ENCODE assay signal across 11 mouse cellular contexts in genomic region chr19:36927800-36928361, GRCm38 (mm10). TPM values are rescaled to one million over a fixed set of nuclear protein-coding genes. Genes with fewer than 3 reads are reported as not detected.
DNase-seq lines count a peak whose midpoint lies in the region; ATAC-seq and TF ChIP-seq lines count a peak whose summit lies in the region.
"Had no signal": no experiment of that assay in that cellular context is flagged by ENCODE, and none has a peak within 500 bp of the region (broad histone marks: within the 10 kb centered on the region; RNA-seq: fewer than 3 reads in every experiment).

No protein-coding gene starts in this region.

- no peak for ATAC-seq in hindbrain, embryonic 12.5 days (ENCODE audit: low FRiP score)
- ATAC-seq in hindbrain, embryonic 11.5 days (ENCODE audit: low FRiP score), result no peak
- ATAC-seq in liver, embryonic 15.5 days (ENCODE audit: insufficient read depth), result no peak

- 87% methylated on average over 6 of the region's 6 CpGs for WGBS in hindbrain, embryonic 12.5 days
- WGBS in hindbrain, embryonic 11.5 days, result 88% methylated on average over 6 of the region's 6 CpGs
- 85% methylated on average over 6 of the region's 6 CpGs for WGBS in embryonic facial prominence, embryonic 10.5 days
- 58% methylated on average over 6 of the region's 6 CpGs for WGBS in liver, embryonic 15.5 days (ENCODE audit: insufficient replicate concordance)

- peaks cover 16% of the 10 kb centered on the region for H3K4me1 ChIP-seq in hindbrain, embryonic 12.5 days
- H3K4me1 ChIP-seq in hindbrain, embryonic 11.5 days (replicated peaks; ENCODE audit: control insufficient read depth, insufficient read depth, low read length), result peaks cover 3% of the 10 kb centered on the region; the same call in 1 of the 2 replicates
- H3K4me1 ChIP-seq in CH12.LX (ENCODE audit: control insufficient read depth in 1 of 2, insufficient read depth in 2 of 2), result peaks cover 3 to 31% of the 10 kb centered on the region in 2 experiments; a peak in 3 of 4 replicates
- peaks cover 17% of the 10 kb centered on the region for H3K4me1 ChIP-seq in embryonic facial prominence, embryonic 10.5 days
- peaks cover 57% of the 10 kb centered on the region for H3K4me1 ChIP-seq in liver, embryonic 15.5 days (replicated peaks)

- no peaks in the 10 kb centered on the region for H3K9me3 ChIP-seq in hindbrain, embryonic 12.5 days (replicated peaks)
- no peaks in the 10 kb centered on the region for H3K9me3 ChIP-seq in hindbrain, embryonic 11.5 days (ENCODE audit: control insufficient read depth, low read length)
- H3K9me3 ChIP-seq in CH12.LX (replicated peaks; ENCODE audit: low read length), result no peaks in the 10 kb centered on the region
- no peaks in the 10 kb centered on the region for H3K9me3 ChIP-seq in embryonic facial prominence, embryonic 10.5 days
- H3K9me3 ChIP-seq in liver, embryonic 15.5 days (replicated peaks), result no peaks in the 10 kb centered on the region

- DNase-seq in hindbrain, embryonic 11.5 days (ENCODE audit: low spot score), result no peak
- DNase-seq in CH12.LX (ENCODE audit: extremely low read depth), result peak; percentile 47
- no peak for DNase-seq in embryonic facial prominence, embryonic 10.5 days (ENCODE audit: low spot score)
- DNase-seq in cerebellum, adult 9-11 months, result no peak
- DNase-seq in cerebellum, adult 11 months, result no peak
- no peak for DNase-seq in gastrocnemius, postnatal 4 days (ENCODE audit: low spot score in 2 of 2)
- DNase-seq: kidney, postnatal 25 days; lung, postnatal 36 days; retina, postnatal 1 day had no signal

- no peak for TF ChIP-seq RAD21 in CH12.LX (IDR thresholded peaks at IDR 0.05; ENCODE audit: low read depth, low read length)

- TF ChIP-seq POLR2A in CH12.LX (IDR thresholded peaks at IDR 0.05; ENCODE audit: low read depth, low read length), result no peak

- no peak for TF ChIP-seq CTCF in CH12.LX (conservative IDR thresholded peaks at IDR 0.05 in 1 of 2, IDR thresholded peaks at IDR 0.05 in 1 of 2; ENCODE audit: low read depth in 2 of 2, low read length in 2 of 2)

- in situ Hi-C loops in CH12.LX (cut with MboI; ENCODE audit: low pct_ligation_motif_present, low pct_unique_long_range_greater_than_20kb, low sequenced_read_pairs), result no loop called here

- H3K9ac ChIP-seq in hindbrain, embryonic 12.5 days, result no peak overlapping the region
- no peak overlapping the region for H3K9ac ChIP-seq in hindbrain, embryonic 11.5 days (ENCODE audit: low read depth, low read length)
- peak overlapping the region; percentile 85 for H3K9ac ChIP-seq in CH12.LX (ENCODE audit: insufficient read depth, low read depth)
- peak overlapping the region; percentile 92 for H3K9ac ChIP-seq in liver, embryonic 15.5 days

- H3K27ac ChIP-seq in hindbrain, embryonic 12.5 days, result no peak overlapping the region
- H3K27ac ChIP-seq in hindbrain, embryonic 11.5 days (ENCODE audit: low read depth, low read length), result no peak overlapping the region
- no peak overlapping the region; the same call in 1 of the 2 replicates for H3K27ac ChIP-seq in CH12.LX (ENCODE audit: insufficient read depth, low read depth)
- no peak overlapping the region for H3K27ac ChIP-seq in embryonic facial prominence, embryonic 10.5 days (replicated peaks)
- peak overlapping the region; percentile 99; the same call in 1 of the 2 replicates for H3K27ac ChIP-seq in liver, embryonic 15.5 days (replicated peaks)

- H3K79me2 ChIP-seq in CH12.LX (replicated peaks; ENCODE audit: control insufficient read depth, extremely low read depth, insufficient read depth, poor library complexity, severe bottlenecking), result peaks cover 63% of the 10 kb centered on the region

- no peak overlapping the region for H3K4me3 ChIP-seq in hindbrain, embryonic 12.5 days
- H3K4me3 ChIP-seq in hindbrain, embryonic 11.5 days (ENCODE audit: low read depth, low read length), result no peak overlapping the region
- peak overlapping the region; percentile 84 to 95 (median 90) for H3K4me3 ChIP-seq in CH12.LX (replicated peaks in 1 of 3; ENCODE audit: low read depth in 2 of 3, low read length in 2 of 3, poor library complexity in 1 of 3)
- H3K4me3 ChIP-seq in embryonic facial prominence, embryonic 10.5 days, result peak overlapping the region; percentile 91
- H3K4me3 ChIP-seq in liver, embryonic 15.5 days (replicated peaks), result peak overlapping the region; percentile 89

- peak overlapping the region; percentile 86; the same call in 1 of the 2 replicates for H3K4me2 ChIP-seq in hindbrain, embryonic 12.5 days (replicated peaks)
- H3K4me2 ChIP-seq in hindbrain, embryonic 11.5 days (replicated peaks; ENCODE audit: low read depth, low read length), result no peak overlapping the region
- H3K4me2 ChIP-seq in CH12.LX (ENCODE audit: insufficient read depth, low read depth, poor library complexity, severe bottlenecking), result peak overlapping the region; percentile 88
- H3K4me2 ChIP-seq in liver, embryonic 15.5 days, result peak overlapping the region; percentile 80

- no peaks in the 10 kb centered on the region for H3K36me3 ChIP-seq in hindbrain, embryonic 12.5 days
- no peaks in the 10 kb centered on the region for H3K36me3 ChIP-seq in hindbrain, embryonic 11.5 days (ENCODE audit: control insufficient read depth, insufficient read depth, low read length)
- H3K36me3 ChIP-seq in CH12.LX (replicated peaks in 1 of 2; ENCODE audit: control insufficient read depth in 1 of 2, insufficient read depth in 1 of 2, low read length in 1 of 2), result peaks cover 0 to 7% of the 10 kb centered on the region in 2 experiments
- H3K36me3 ChIP-seq in embryonic facial prominence, embryonic 10.5 days (replicated peaks), result 0 out of 2 replicates have a peak, but pooled peaks cover 7% of the 10 kb centered on the region
- H3K36me3 ChIP-seq in liver, embryonic 15.5 days (replicated peaks), result no peaks in the 10 kb centered on the region

- dilution Hi-C loops in CH12.LX (cut with MboI; ENCODE audit: extremely low pct_ligation_motif_present, extremely low pct_unique_long_range_greater_than_20kb, low sequenced_read_pairs), result no loop called here

- H3K27me3 ChIP-seq in hindbrain, embryonic 12.5 days, result no peaks in the 10 kb centered on the region
- H3K27me3 ChIP-seq in hindbrain, embryonic 11.5 days (ENCODE audit: control insufficient read depth, insufficient read depth, low read length), result no peaks in the 10 kb centered on the region
- H3K27me3 ChIP-seq in CH12.LX (replicated peaks), result no peaks in the 10 kb centered on the region
- H3K27me3 ChIP-seq in embryonic facial prominence, embryonic 10.5 days (replicated peaks; ENCODE audit: low read depth, poor library complexity, severe bottlenecking), result no peaks in the 10 kb centered on the region
- no peaks in the 10 kb centered on the region for H3K27me3 ChIP-seq in liver, embryonic 15.5 days

- 0 out of 2 replicates have a peak, but pooled peaks have one; percentile 24 for TF ChIP-seq EP300 in CH12.LX (IDR thresholded peaks at IDR 0.05; ENCODE audit: low read length)

TF ChIP-seq in CH12.LX, 34 proteins besides CTCF, POLR2A, EP300 and RAD21:
- TF ChIP-seq CHD2 (IDR thresholded peaks at IDR 0.05; ENCODE audit: low read length) (0 out of 2 replicates have a peak, but pooled peaks have one; percentile 21), ELF1 (IDR thresholded peaks at IDR 0.05; ENCODE audit: low read depth, low read length) (0 out of 2 replicates have a peak, but pooled peaks have one; percentile 11), TCF12 (IDR thresholded peaks at IDR 0.05; ENCODE audit: low read depth, low read length) (no peak), MEF2A (IDR thresholded peaks at IDR 0.05; ENCODE audit: borderline replicate concordance, low read depth, low read length) (peak; percentile 89), SIN3A (IDR thresholded peaks at IDR 0.05; ENCODE audit: low read length) (peak; percentile 67; the same call in 1 of the 2 replicates), ZNF384 (IDR thresholded peaks at IDR 0.05; ENCODE audit: low read depth, low read length) (peak; percentile 87), USF1 (IDR thresholded peaks at IDR 0.05; ENCODE audit: low read depth, low read length) (no peak), IRF4 (IDR thresholded peaks at IDR 0.05; ENCODE audit: low read depth, low read length) (peak; percentile 73), ETS1 (conservative IDR thresholded peaks at IDR 0.05; ENCODE audit: low read depth, low read length) (peak; percentile 69), ZMIZ1 (IDR thresholded peaks at IDR 0.05; ENCODE audit: low read depth, low read length) (no peak), E2F4 (IDR thresholded peaks at IDR 0.05; ENCODE audit: insufficient replicate concordance, low read depth, low read length) (no peak), MXI1 (IDR thresholded peaks at IDR 0.05; ENCODE audit: low read depth, low read length) (no peak; the same call in 1 of the 2 replicates), JUND (conservative IDR thresholded peaks at IDR 0.05; ENCODE audit: low read depth, low read length) (peak; percentile 73), USF2 (conservative IDR thresholded peaks at IDR 0.05; ENCODE audit: low read depth, low read length) (no peak), MAFK (IDR thresholded peaks at IDR 0.05; ENCODE audit: insufficient replicate concordance, low read length) (peak; percentile 95), JUN (IDR thresholded peaks at IDR 0.05; ENCODE audit: insufficient read depth, low read depth, low read length) (peak; percentile 84)
TF ChIP-seq in CH12.LX: peak in this region for 10.

RNA-seq across cellular contexts. Expression of gene Btaf1, which starts 2.0 kb away (rescaled TPM):
- polyA plus RNA-seq in hindbrain, embryonic 12.5 days (2016; fragmentation: Nextera tagmentation; extraction: Ambion mirVana), result 17.2 and 17.6 TPM in 2 replicates
- polyA plus RNA-seq in hindbrain, embryonic 11.5 days (2014; fragmentation: Nextera tagmentation; extraction: Ambion mirVana), result 19.0 and 20.2 TPM in 2 replicates
- 38.3 and 42.8 TPM in 2 replicates for total RNA-seq in CH12.LX (2012; rRNA removed)
- 43.2 and 52.7 TPM in 2 replicates for total RNA-seq in CH12.LX (2014; rRNA removed)
- 29.4 and 31.9 TPM in 2 replicates for polyA plus RNA-seq in CH12.LX (2012; ENCODE audit: insufficient read length, low read depth)
- polyA plus RNA-seq in embryonic facial prominence, embryonic 10.5 days (2016; fragmentation: Nextera tagmentation; extraction: Ambion mirVana), result 16.6 and 20.3 TPM in 2 replicates
- 8.5 and 9.4 TPM in 2 replicates for polyA plus RNA-seq in liver, embryonic 15.5 days (2015; fragmentation: Nextera tagmentation; extraction: Ambion mirVana)
- 10 to 100 TPM; 10.2 to 11.2 TPM for total RNA-seq in gastrocnemius, postnatal 4 days (2021)

RNA-seq across cellular contexts. Expression of gene Fgfbp3, which starts 8.5 kb away (rescaled TPM):
- 42.7 and 49.9 TPM in 2 replicates for polyA plus RNA-seq in hindbrain, embryonic 12.5 days (2016; fragmentation: Nextera tagmentation; extraction: Ambion mirVana)
- polyA plus RNA-seq in hindbrain, embryonic 11.5 days (2014; fragmentation: Nextera tagmentation; extraction: Ambion mirVana), result 28.3 and 33.0 TPM in 2 replicates
- 1.4 and 1.6 TPM in 2 replicates for total RNA-seq in CH12.LX (2012; rRNA removed)
- total RNA-seq in CH12.LX (2014; rRNA removed), result 0.64 and 1.3 TPM in 2 replicates
- polyA plus RNA-seq in CH12.LX (2012; ENCODE audit: insufficient read length, low read depth), result 1.8 and 2.1 TPM in 2 replicates
- polyA plus RNA-seq in embryonic facial prominence, embryonic 10.5 days (2016; fragmentation: Nextera tagmentation; extraction: Ambion mirVana), result 9.1 and 11.7 TPM in 2 replicates
- 0.90 and 0.93 TPM in 2 replicates for polyA plus RNA-seq in liver, embryonic 15.5 days (2015; fragmentation: Nextera tagmentation; extraction: Ambion mirVana)
- total RNA-seq in gastrocnemius, postnatal 4 days (2021), result 1 to 10 TPM; 2.7 to 3.2 TPM

Comparison
In these comparisons a context has a peak if more than half of its experiments do, and no peak if none do; other contexts are left out.
1. H3K4me3 ChIP-seq: peak in CH12.LX (3 of 3), embryonic facial prominence, embryonic 10.5 days (single experiment) and liver, embryonic 15.5 days (single experiment); none in hindbrain, embryonic 12.5 days (single experiment) and hindbrain, embryonic 11.5 days (single experiment).
2. H3K9ac ChIP-seq: peak in CH12.LX (single experiment) and liver, embryonic 15.5 days (single experiment); none in hindbrain, embryonic 12.5 days (single experiment) and hindbrain, embryonic 11.5 days (single experiment).